Mouse (Mus musculus): Measurements from ENCODE around the gene Pcsk1n. TPM values are rescaled to one million over a fixed set of nuclear protein-coding genes. Genes with fewer than 3 reads are reported as not detected.

Pcsk1n gene
- total RNA-seq, 2 experiments from 2014 or later, result 432 to 536 TPM

GRCm38 (mm10) chrX:7936874-7937273 lies 17.3 kb downstream of the Pcsk1n start:
- no peak for DNase-seq (ENCODE audit: low spot score in 2 of 2)
- intact Hi-C loops (cut with DNase I), result no loop called here

GRCm38 (mm10) chrX:7937667-7938066 lies 18.0 kb downstream of the Pcsk1n start:
- no peak for DNase-seq (ENCODE audit: low spot score in 2 of 2)
- intact Hi-C loops (cut with DNase I), result no loop called here

- DNase-seq (ENCODE audit: low spot score in 2 of 2), result no peak
- intact Hi-C loops (cut with DNase I), result loop anchor here (5.0 to 10.0 kb wide), 3 partner anchors 69 to 149 kb away; partner anchors contain the start of genes Glod5, Suv39h1 and Was
Observed at GRCm38 (mm10) chrX:7945618-7946017, 26.0 kb downstream of the Pcsk1n start.

- intact Hi-C loops (cut with DNase I), result loop anchor here (5.0 to 10.0 kb wide), 3 partner anchors 67 to 147 kb away; partner anchors contain the start of genes Glod5, Suv39h1 and Was
- no peak for DNase-seq (ENCODE audit: low spot score in 2 of 2)
Observed at GRCm38 (mm10) chrX:7947108-7947899, 27.7 kb downstream of the Pcsk1n start, which contains the start of gene Hdac6. TSS of gene Hdac6 (minus strand) at chrX:7947889.

- intact Hi-C loops (cut with DNase I), result loop anchor here (5.0 to 10.0 kb wide), 3 partner anchors 67 to 147 kb away; partner anchors contain the start of genes Glod5, Suv39h1 and Was
- peak; percentile 90 for DNase-seq (ENCODE audit: low spot score in 2 of 2)
Observed at GRCm38 (mm10) chrX:7947900-7948492, 28.4 kb downstream of the Pcsk1n start.

- no peak for DNase-seq (ENCODE audit: low spot score in 2 of 2)
- intact Hi-C loops (cut with DNase I), result no loop called here
Observed at GRCm38 (mm10) chrX:7950091-7950490, 30.5 kb downstream of the Pcsk1n start.

- intact Hi-C loops (cut with DNase I), result no loop called here
- no peak for DNase-seq (ENCODE audit: low spot score in 2 of 2)
Observed at GRCm38 (mm10) chrX:7958868-7959267, 39.2 kb downstream of the Pcsk1n start.

GRCm38 (mm10) chrX:7963829-7964626 lies 44.4 kb downstream of the Pcsk1n start:
- DNase-seq (ENCODE audit: low spot score in 2 of 2), result no peak
- intact Hi-C loops (cut with DNase I), result no loop called here

GRCm38 (mm10) chrX:7966161-7966560 lies 46.5 kb downstream of the Pcsk1n start:
- intact Hi-C loops (cut with DNase I), result no loop called here
- DNase-seq (ENCODE audit: low spot score in 2 of 2), result no peak

- intact Hi-C loops (cut with DNase I), result no loop called here
Observed at GRCm38 (mm10) chrX:7967596-7968201, 48.1 kb downstream of the Pcsk1n start.

GRCm38 (mm10) chrX:7968226-7968625 lies 48.6 kb downstream of the Pcsk1n start:
- DNase-seq (ENCODE audit: low spot score in 2 of 2), result no peak
- intact Hi-C loops (cut with DNase I), result no loop called here

More at GRCm38 (mm10) chrX:7967596-7968201, 48.1 kb downstream of the Pcsk1n start:
- DNase-seq (ENCODE audit: low spot score in 2 of 2), result no peak

GRCm38 (mm10) chrX:7968899-7969298 lies 49.3 kb downstream of the Pcsk1n start:
- intact Hi-C loops (cut with DNase I), result no loop called here

GRCm38 (mm10) chrX:7971292-7971691 lies 51.7 kb downstream of the Pcsk1n start:
- no peak for DNase-seq (ENCODE audit: low spot score in 2 of 2)
- intact Hi-C loops (cut with DNase I), result no loop called here

More at GRCm38 (mm10) chrX:7968899-7969298, 49.3 kb downstream of the Pcsk1n start:
- no peak for DNase-seq (ENCODE audit: low spot score in 2 of 2)

Other genes with a start within 250 kb of the Pcsk1n start
- gene Plp2, start 248.4 kb upstream of the Pcsk1n start, total RNA-seq (2021), result 1 to 10 TPM; 8.4 to 9.1 TPM
- under 1 TPM; 0.17 to 0.41 TPM for gene Magix, start 238.6 kb upstream of the Pcsk1n start, total RNA-seq (2021)
- 10 to 100 TPM; 34.8 to 35.7 TPM for gene Gpkow, start 222.7 kb upstream of the Pcsk1n start, total RNA-seq (2021)
- 10 to 100 TPM; 64.0 to 64.3 TPM for gene Wdr45, start 205.5 kb upstream of the Pcsk1n start, total RNA-seq (2021)
- gene Gm45208, start 197.6 kb upstream of the Pcsk1n start, total RNA-seq (2021), result not detected
- gene Praf2, start 191.4 kb upstream of the Pcsk1n start, total RNA-seq (2021), result 100 to 1,000 TPM in 1 of 2 experiments, 10 to 100 TPM in 1; 91.1 to 103 TPM
- gene Ccdc120, start 168.9 kb upstream of the Pcsk1n start, total RNA-seq (2021), result 10 to 100 TPM; 22.8 to 24.8 TPM
- 10 to 100 TPM; 32.5 to 33.8 TPM for gene Tfe3, start 157.3 kb upstream of the Pcsk1n start, total RNA-seq (2021)
- gene Gripap1, start 130.1 kb upstream of the Pcsk1n start, total RNA-seq (2021), result 100 to 1,000 TPM in 1 of 2 experiments, 10 to 100 TPM in 1; 90.3 to 118 TPM
- gene Kcnd1, start 97.5 kb upstream of the Pcsk1n start, total RNA-seq (2021), result 1 to 10 TPM; 8.2 to 9.3 TPM
- gene Otud5, start 78.5 kb upstream of the Pcsk1n start, total RNA-seq (2021), result 10 to 100 TPM; 79.5 to 82.3 TPM
- 10 to 100 TPM; 50.7 to 52.1 TPM for gene Pim2, start 41.6 kb upstream of the Pcsk1n start, total RNA-seq (2021)
- 10 to 100 TPM; 41.3 to 44.5 TPM for gene Slc35a2, start 35.8 kb upstream of the Pcsk1n start, total RNA-seq (2021)
- gene Pqbp1, start 20.6 kb upstream of the Pcsk1n start, total RNA-seq (2021), result 10 to 100 TPM; 76.0 to 89.2 TPM
- gene Timm17b, start 20.5 kb upstream of the Pcsk1n start, total RNA-seq (2021), result 10 to 100 TPM; 24.5 to 24.8 TPM
- gene Gm10491, start 12.0 kb upstream of the Pcsk1n start, total RNA-seq (2021), result not detected
- gene Gm10490, start 10.3 kb upstream of the Pcsk1n start, total RNA-seq (2021), result not detected
- gene Eras, start 8.8 kb downstream of the Pcsk1n start, total RNA-seq (2021), result not detected
- 10 to 100 TPM; 42.8 to 57.2 TPM for gene Hdac6, start 28.1 kb downstream of the Pcsk1n start, total RNA-seq (2021)
- gene Gata1, start 58.2 kb downstream of the Pcsk1n start, total RNA-seq (2021), result not detected
- gene Glod5, start 98.7 kb downstream of the Pcsk1n start, total RNA-seq (2021), result under 1 TPM in 1 of 2 experiments, not detected in 1; 0.69 TPM
- gene Suv39h1, start 154.9 kb downstream of the Pcsk1n start, total RNA-seq (2021), result 10 to 100 TPM; 28.3 TPM
- 1 to 10 TPM; 1.5 to 1.6 TPM for gene Was, start 170.7 kb downstream of the Pcsk1n start, total RNA-seq (2021)
- gene Wdr13, start 213.1 kb downstream of the Pcsk1n start, total RNA-seq (2021), result 100 to 1,000 TPM; 203 TPM
- 100 to 1,000 TPM; 124 to 126 TPM for gene Rbm3, start 226.1 kb downstream of the Pcsk1n start, total RNA-seq (2021)

All from left cerebral cortex, postnatal 36 days (tissue).